Mouse (Mus musculus): ENCODE results near the gene Tmem121b. TPM values are rescaled to one million over a fixed set of nuclear protein-coding genes. Genes with fewer than 3 reads are reported as not detected.

The Tmem121b gene
- polyA plus RNA-seq, 1 experiment, result 0.14 TPM

- H3K36me3 ChIP-seq (ENCODE audit: control insufficient read depth, insufficient read depth, low read length), result no peaks in the 10 kb centered on the region
- H3K4me3 ChIP-seq (ENCODE audit: control insufficient read depth, low read depth, low read length), result no peak overlapping the region
- TF ChIP-seq POLR2A (IDR thresholded peaks at IDR 0.05; ENCODE audit: control insufficient read depth, low read depth, low read length) (no peak), CTCF (IDR thresholded peaks at IDR 0.05; ENCODE audit: control insufficient read depth, insufficient read depth, insufficient replicate concordance, low read depth, low read length) (no peak)
- no peaks in the 10 kb centered on the region for H3K4me1 ChIP-seq (ENCODE audit: control insufficient read depth, insufficient read depth, low read length)
- H3K27me3 ChIP-seq (ENCODE audit: control insufficient read depth, insufficient read depth, low read length), result no peaks in the 10 kb centered on the region
- no peak overlapping the region for H3K27ac ChIP-seq (ENCODE audit: control insufficient read depth, insufficient read depth, low read depth, low read length)
These were observed 51.3 kb downstream of the Tmem121b start for GRCm38 (mm10) chr6:120442171-120442749.

Other genes with a start within 250 kb of the Tmem121b start
- gene D330020A13Rik, start 199.4 kb downstream of the Tmem121b start, polyA plus RNA-seq (2012; rRNA removed), result 0.10 TPM in 1 of 2 replicates, not detected in the other
- gene B4galnt3, start 199.2 kb downstream of the Tmem121b start, polyA plus RNA-seq (2012; rRNA removed), result 8.2 and 10.2 TPM in 2 replicates
- gene Kdm5a, start 129.7 kb downstream of the Tmem121b start, polyA plus RNA-seq (2012; rRNA removed), result 4.7 and 5.7 TPM in 2 replicates
- gene Ccdc77, start 129.4 kb downstream of the Tmem121b start, polyA plus RNA-seq (2012; rRNA removed), result 10.3 and 11.0 TPM in 2 replicates
- 4.2 and 4.6 TPM in 2 replicates for gene Il17ra, start 30.6 kb downstream of the Tmem121b start, polyA plus RNA-seq (2012; rRNA removed)
- gene Hdhd5, start 37.5 kb upstream of the Tmem121b start, polyA plus RNA-seq (2012; rRNA removed), result 30.0 and 33.0 TPM in 2 replicates
- gene Cecr2, start 172.6 kb upstream of the Tmem121b start, polyA plus RNA-seq (2012; rRNA removed), result 16.7 and 16.8 TPM in 2 replicates